Mouse (Mus musculus): Measurements from ENCODE around the gene Lmo7. TPM values are rescaled to one million over a fixed set of nuclear protein-coding genes. Genes with fewer than 3 reads are reported as not detected.

Gene Lmo7
- 18.0 and 22.5 TPM in 2 replicates for polyA plus RNA-seq (2012; rRNA removed; ENCODE audit: low replicate concordance)

GRCm38 (mm10) chr14:101729237-101729971 lies at the start of gene Lmo7, which contains the start of gene Gm9922:
TSS of gene Lmo7 (plus strand) at chr14:101729957.
TSS of gene Gm9922 (minus strand) at chr14:101729814.

Other genes starting within 250 kb of the Lmo7 start
- 21.1 and 28.2 TPM in 2 replicates for gene Tbc1d4, start 120.8 kb upstream of the Lmo7 start, polyA plus RNA-seq (2012; rRNA removed; ENCODE audit: low replicate concordance)
- gene Commd6, start 89.3 kb upstream of the Lmo7 start, polyA plus RNA-seq (2012; rRNA removed; ENCODE audit: low replicate concordance): 19.1 and 26.8 TPM in 2 replicates
- 9.2 and 9.5 TPM in 2 replicates for gene Uchl3, start 76.0 kb upstream of the Lmo7 start, polyA plus RNA-seq (2012; rRNA removed; ENCODE audit: low replicate concordance)
- gene Gm9922, start 143 bp upstream of the Lmo7 start, polyA plus RNA-seq (2012; rRNA removed; ENCODE audit: low replicate concordance): 1.4 and 6.4 TPM in 2 replicates